Mouse (Mus musculus) midbrain, embryonic 11.5 days (tissue): ENCODE measurements at regions not wholly inside any gene's neighbourhood (a gene's known extent, or its start where the extent isn't known, plus 50 kb on each side); places are given as distances from the start of the nearest gene placed in this dataset.

Source experiments
- ATAC-seq: fragments of 200-750 bp; cut with Nextera tagmentation; 2 replicates; pipeline ENCODE4 v1.8.0; 2017; ENCODE audit warnings: moderate TSS enrichment, moderate library complexity; ENCODE audit not compliant: low FRiP score
- DNase-seq: peaks from one replicate; pipeline ENCODE4 v3.0.0; 2015; ENCODE audit warnings: low spot score; ENCODE audit errors: missing footprints
- H3K27ac ChIP-seq: fragments of 300-500 bp; sonication (generic); 2 replicates; pipeline ENCODE4 v1.5.1; 2014; ENCODE audit warnings: low read depth, low read length
- H3K27me3 ChIP-seq: fragments of 300-500 bp; sonication (generic); 2 replicates; pipeline ENCODE4 v1.6.1; 2014; ENCODE audit warnings: mild to moderate bottlenecking, low read length, moderate library complexity, mixed read lengths; ENCODE audit not compliant: control insufficient read depth, insufficient read depth
- H3K36me3 ChIP-seq: fragments of 300-500 bp; sonication (generic); 2 replicates; pipeline ENCODE4 v1.6.1; 2014; ENCODE audit warnings: mild to moderate bottlenecking, low read length, moderate library complexity, mixed read lengths; ENCODE audit not compliant: control insufficient read depth, insufficient read depth
- H3K4me1 ChIP-seq: fragments of 300-500 bp; sonication (generic); 2 replicates; pipeline ENCODE4 v1.6.1; 2014; ENCODE audit warnings: low read length; ENCODE audit not compliant: control insufficient read depth, insufficient read depth
- H3K4me2 ChIP-seq: fragments of 300-500 bp; sonication (generic); 2 replicates; pipeline ENCODE4 v1.6.1; 2014; ENCODE audit warnings: mild to moderate bottlenecking, moderate library complexity
- H3K4me3 ChIP-seq: fragments of 300-500 bp; sonication (generic); 2 replicates; pipeline ENCODE4 v1.5.1; 2014; ENCODE audit warnings: low read depth, low read length
- H3K9ac ChIP-seq: fragments of 300-500 bp; sonication (generic); 2 replicates; pipeline ENCODE4 v1.6.1; 2014; ENCODE audit warnings: low read length
- H3K9me3 ChIP-seq: fragments of 300-500 bp; sonication (generic); 2 replicates; pipeline ENCODE4 v1.6.1; 2016; ENCODE audit warnings: low read length; ENCODE audit not compliant: control insufficient read depth
- WGBS: fragments of 180-500 bp; shearing (Covaris S2); extraction: QIAGEN DNeasy Blood & Tissue Kit; methylation state at CpG from one replicate; pipeline ENCODE4 v1.1.7; 2014; 5-methylcytosine and 5-hydroxymethylcytosine counted together

- no peak overlapping the region for H3K27ac ChIP-seq
- ATAC-seq = no peak
- no peaks in the 10 kb centered on the region for H3K9me3 ChIP-seq
- no peaks in the 10 kb centered on the region for H3K27me3 ChIP-seq
- no peak overlapping the region for H3K9ac ChIP-seq
- H3K4me1 ChIP-seq = peaks cover 7% of the 10 kb centered on the region; the same call in 1 of the 2 replicates
- WGBS = 87% methylated on average over 6 of the region's 6 CpGs
- no peaks in the 10 kb centered on the region for H3K36me3 ChIP-seq
- DNase-seq = no peak
- H3K4me2 ChIP-seq = no peak overlapping the region
- no peak overlapping the region for H3K4me3 ChIP-seq
Observed at GRCm38 (mm10) chr16:21329199-21329598, 93.7 kb upstream of the Vps8 start.

- H3K27me3 ChIP-seq = no peaks in the 10 kb centered on the region
- no peak overlapping the region for H3K27ac ChIP-seq
- H3K9ac ChIP-seq = no peak overlapping the region
- DNase-seq (no peak), ATAC-seq (no peak)
- 87% methylated on average over 5 of the region's 5 CpGs for WGBS
- H3K9me3 ChIP-seq = no peaks in the 10 kb centered on the region
- H3K4me2 ChIP-seq = no peak overlapping the region
- H3K4me1 ChIP-seq = peaks cover 8% of the 10 kb centered on the region; the same call in 1 of the 2 replicates
- H3K4me3 ChIP-seq = no peak overlapping the region
- H3K36me3 ChIP-seq = no peaks in the 10 kb centered on the region
Observed at GRCm38 (mm10) chr16:21331229-21331628, 91.7 kb upstream of the Vps8 start.

GRCm38 (mm10) chr16:21332411-21332810, 90.5 kb upstream of the Vps8 start:
- Histone ChIP-seq H3K27me3 (no peaks in the 10 kb centered on the region), H3K4me1 (peaks cover 8% of the 10 kb centered on the region; the same call in 1 of the 2 replicates), H3K27ac (0 out of 2 replicates have a peak overlapping the region, but pooled peaks have one; percentile 78), H3K4me2 (peak overlapping the region; percentile 85), H3K9ac (peak overlapping the region; percentile 88), H3K36me3 (no peaks in the 10 kb centered on the region), H3K4me3 (peak overlapping the region; percentile 62), H3K9me3 (no peaks in the 10 kb centered on the region)
- WGBS = 69% methylated on average over 7 of the region's 7 CpGs
- ATAC-seq = no peak
- peak; percentile 88 for DNase-seq

- under 1% methylated on average over 14 of the region's 14 CpGs for WGBS
- no peak; the same call in none of the 2 replicates for ATAC-seq
Observed at GRCm38 (mm10) chr16:21332862-21333222, 90.1 kb upstream of the Vps8 start.

GRCm38 (mm10) chr16:21333223-21333951, 89.5 kb upstream of the Vps8 start:
- H3K36me3 ChIP-seq = no peaks in the 10 kb centered on the region
- ATAC-seq = peak; percentile 93

More at GRCm38 (mm10) chr16:21332862-21333222, 90.1 kb upstream of the Vps8 start:
- Histone ChIP-seq H3K4me2 (peak overlapping the region; percentile 85), H3K9me3 (no peaks in the 10 kb centered on the region), H3K9ac (peak overlapping the region; percentile 88), H3K4me1 (peaks cover 8% of the 10 kb centered on the region; the same call in 1 of the 2 replicates), H3K4me3 (peak overlapping the region; percentile 62), H3K27ac (peak overlapping the region; percentile 78), H3K36me3 (no peaks in the 10 kb centered on the region), H3K27me3 (no peaks in the 10 kb centered on the region)
- no peak for DNase-seq

GRCm38 (mm10) chr16:21339061-21339459, 83.9 kb upstream of the Vps8 start:
- peak; percentile 6; the same call in 1 of the 2 replicates for ATAC-seq
- Histone ChIP-seq H3K4me2 (no peak overlapping the region), H3K9ac (peak overlapping the region; percentile 57), H3K27ac (peak overlapping the region; percentile 32; the same call in 1 of the 2 replicates), H3K4me1 (peaks cover 12% of the 10 kb centered on the region), H3K9me3 (no peaks in the 10 kb centered on the region), H3K36me3 (no peaks in the 10 kb centered on the region), H3K4me3 (no peak overlapping the region), H3K27me3 (no peaks in the 10 kb centered on the region; the same call in 1 of the 2 replicates)
- WGBS = 82% methylated on average over 6 of the region's 6 CpGs
- DNase-seq = no peak

More at GRCm38 (mm10) chr16:21333223-21333951, 89.5 kb upstream of the Vps8 start:
- Histone ChIP-seq H3K9ac (peak overlapping the region; percentile 88), H3K4me2 (peak overlapping the region; percentile 85), H3K4me3 (peak overlapping the region; percentile 62), H3K9me3 (no peaks in the 10 kb centered on the region), H3K27ac (peak overlapping the region; percentile 78), H3K4me1 (peaks cover 8% of the 10 kb centered on the region; the same call in 1 of the 2 replicates), H3K27me3 (no peaks in the 10 kb centered on the region)
- WGBS = under 1% methylated on average over 44 of the region's 44 CpGs
- DNase-seq = peak; percentile 99

GRCm38 (mm10) chr16:21339460-21340081, 83.3 kb upstream of the Vps8 start:
- no peaks in the 10 kb centered on the region for H3K9me3 ChIP-seq

GRCm38 (mm10) chr16:21340136-21340535, 82.8 kb upstream of the Vps8 start:
- Histone ChIP-seq H3K27ac (peak overlapping the region; percentile 37; the same call in 1 of the 2 replicates), H3K4me2 (no peak overlapping the region), H3K9ac (0 out of 2 replicates have a peak overlapping the region, but pooled peaks have one; percentile 2), H3K9me3 (no peaks in the 10 kb centered on the region), H3K36me3 (no peaks in the 10 kb centered on the region), H3K4me3 (no peak overlapping the region), H3K27me3 (no peaks in the 10 kb centered on the region; the same call in 1 of the 2 replicates), H3K4me1 (peaks cover 10% of the 10 kb centered on the region)
- 34% methylated on average over 7 of the region's 7 CpGs for WGBS
- peak; percentile 62 for ATAC-seq
- DNase-seq = no peak

More at GRCm38 (mm10) chr16:21339460-21340081, 83.3 kb upstream of the Vps8 start:
- Histone ChIP-seq H3K9ac (peak overlapping the region; percentile 57), H3K27ac (peak overlapping the region; percentile 32; the same call in 1 of the 2 replicates), H3K4me1 (peaks cover 10% of the 10 kb centered on the region), H3K36me3 (no peaks in the 10 kb centered on the region), H3K27me3 (no peaks in the 10 kb centered on the region; the same call in 1 of the 2 replicates), H3K4me2 (no peak overlapping the region; the same call in 1 of the 2 replicates), H3K4me3 (no peak overlapping the region)
- DNase-seq (peak; percentile 93), ATAC-seq (peak; percentile 89)
- 21% methylated on average over 11 of the region's 11 CpGs for WGBS

- H3K4me2 ChIP-seq = no peak overlapping the region
- no peak overlapping the region for H3K27ac ChIP-seq
- DNase-seq (no peak), ATAC-seq (no peak)
- WGBS = 77% methylated on average over 1 of the region's 1 CpGs
- H3K9ac ChIP-seq = no peak overlapping the region
- no peak overlapping the region for H3K4me3 ChIP-seq
- H3K4me1 ChIP-seq = peaks cover 5% of the 10 kb centered on the region; the same call in 1 of the 2 replicates
- no peaks in the 10 kb centered on the region for H3K9me3 ChIP-seq
- no peaks in the 10 kb centered on the region for H3K36me3 ChIP-seq
- H3K27me3 ChIP-seq = no peaks in the 10 kb centered on the region
Observed at GRCm38 (mm10) chr16:21349869-21350268, 73.0 kb upstream of the Vps8 start.
